Mouse (Mus musculus) liver, embryonic 15.5 days (tissue): ENCODE data around the gene Rras2. TPM values are rescaled to one million over a fixed set of nuclear protein-coding genes. Genes with fewer than 3 reads are reported as not detected.

Source experiments
- ATAC-seq: fragments of 200-750 bp; cut with Nextera tagmentation; 2 replicates; pipeline ENCODE4 v1.8.0; 2017; ENCODE audit warnings: moderate number of reproducible peaks, mild to moderate bottlenecking, moderate library complexity; ENCODE audit not compliant: insufficient read depth
- H3K27ac ChIP-seq: fragments of 300-500 bp; sonication (generic); replicated peaks from 2 replicates; pipeline ENCODE4 v1.5.1; 2015; ENCODE audit warnings: mild to moderate bottlenecking, inconsistent platforms
- H3K27me3 ChIP-seq: fragments of 300-500 bp; sonication (generic); 2 replicates; pipeline ENCODE4 v1.6.1; 2015; ENCODE audit warnings: mild to moderate bottlenecking, inconsistent platforms
- H3K36me3 ChIP-seq: fragments of 300-500 bp; sonication (generic); replicated peaks from 2 replicates; pipeline ENCODE4 v1.6.1; 2015; ENCODE audit warnings: moderate library complexity, mild to moderate bottlenecking, inconsistent platforms
- H3K4me1 ChIP-seq: fragments of 300-500 bp; sonication (generic); replicated peaks from 2 replicates; pipeline ENCODE4 v1.6.1; 2015; ENCODE audit warnings: inconsistent platforms
- H3K4me2 ChIP-seq: fragments of 300-500 bp; sonication (generic); 2 replicates; pipeline ENCODE4 v1.6.1; 2015; ENCODE audit warnings: moderate library complexity, mild to moderate bottlenecking, inconsistent platforms
- H3K4me3 ChIP-seq: fragments of 300-500 bp; sonication (generic); replicated peaks from 2 replicates; pipeline ENCODE4 v1.5.1; 2015; ENCODE audit warnings: mild to moderate bottlenecking, inconsistent platforms
- H3K9ac ChIP-seq: fragments of 300-500 bp; sonication (generic); 2 replicates; pipeline ENCODE4 v1.6.1; 2015; ENCODE audit warnings: moderate library complexity, mild to moderate bottlenecking, inconsistent platforms
- H3K9me3 ChIP-seq: fragments of 300-500 bp; sonication (generic); replicated peaks from 2 replicates; pipeline ENCODE4 v1.6.1; 2016; ENCODE audit warnings: inconsistent platforms
- WGBS: fragments of 180-500 bp; shearing (Covaris S2); methylation state at CpG from one replicate; pipeline ENCODE4 v1.1.7; 2015; ENCODE audit warnings: mixed read lengths; ENCODE audit not compliant: insufficient replicate concordance; 5-methylcytosine and 5-hydroxymethylcytosine counted together
- polyA plus RNA-seq: library from polyadenylated mRNA; unstranded; fragments of >200 nt; fragmentation: Nextera tagmentation; extraction: Ambion mirVana; gene quantifications from 2 replicates; pipeline ENCODE4 v1.2.1, GENCODE M21; 2015

The Rras2 gene
- polyA plus RNA-seq, 1 experiment from 2014 or later: 6.7 TPM

GRCm38 (mm10) chr7:114058166-114058565, 59.4 kb downstream of the Rras2 start:
- ATAC-seq: no peak
- H3K4me1 ChIP-seq: no peaks in the 10 kb centered on the region
- H3K27ac ChIP-seq: no peak overlapping the region
- H3K4me3 ChIP-seq: no peak overlapping the region
- no peaks in the 10 kb centered on the region for H3K27me3 ChIP-seq
- H3K36me3 ChIP-seq: peaks cover 3% of the 10 kb centered on the region; the same call in 1 of the 2 replicates
- no peak overlapping the region for H3K9ac ChIP-seq
- H3K4me2 ChIP-seq: no peak overlapping the region
- 88% methylated on average over 16 of the region's 16 CpGs for WGBS
- no peaks in the 10 kb centered on the region for H3K9me3 ChIP-seq

GRCm38 (mm10) chr7:114053720-114054119, 63.9 kb downstream of the Rras2 start:
- Histone ChIP-seq H3K4me3 (no peak overlapping the region), H3K9me3 (no peaks in the 10 kb centered on the region), H3K27ac (no peak overlapping the region), H3K27me3 (no peaks in the 10 kb centered on the region), H3K36me3 (peaks cover 3% of the 10 kb centered on the region; the same call in 1 of the 2 replicates), H3K9ac (no peak overlapping the region), H3K4me2 (no peak overlapping the region), H3K4me1 (no peaks in the 10 kb centered on the region)
- ATAC-seq: no peak
- WGBS: 46% methylated on average over 4 of the region's 4 CpGs

- no peak for ATAC-seq
- no peaks in the 10 kb centered on the region for H3K9me3 ChIP-seq
- no peak overlapping the region for H3K27ac ChIP-seq
- WGBS: 60% methylated on average over 2 of the region's 2 CpGs
- no peak overlapping the region for H3K4me3 ChIP-seq
- H3K4me1 ChIP-seq: no peaks in the 10 kb centered on the region
- no peak overlapping the region for H3K4me2 ChIP-seq
- no peak overlapping the region for H3K9ac ChIP-seq
- no peaks in the 10 kb centered on the region for H3K36me3 ChIP-seq
- H3K27me3 ChIP-seq: no peaks in the 10 kb centered on the region
Measured at GRCm38 (mm10) chr7:114045814-114046213, 71.8 kb downstream of the Rras2 start.

- whole genome bisulfite sequencing: 10% methylated on average over 6 of the region's 6 CpGs
- H3K27ac ChIP-seq: no peak overlapping the region
- H3K9me3 ChIP-seq: no peaks in the 10 kb centered on the region
- no peak for ATAC-seq
- H3K4me2 ChIP-seq: no peak overlapping the region; the same call in 1 of the 2 replicates
- no peaks in the 10 kb centered on the region for H3K4me1 ChIP-seq
- H3K9ac ChIP-seq: no peak overlapping the region
- H3K4me3 ChIP-seq: no peak overlapping the region
- H3K27me3 ChIP-seq: no peaks in the 10 kb centered on the region
- no peaks in the 10 kb centered on the region for H3K36me3 ChIP-seq
Measured at GRCm38 (mm10) chr7:114043929-114044549, 73.5 kb downstream of the Rras2 start.

GRCm38 (mm10) chr7:114042973-114043928, 74.3 kb downstream of the Rras2 start:
- 44% methylated on average over 26 of the region's 26 CpGs for WGBS
- no peak overlapping the region; the same call in 1 of the 2 replicates for H3K4me2 ChIP-seq
- H3K27me3 ChIP-seq: no peaks in the 10 kb centered on the region
- no peaks in the 10 kb centered on the region for H3K9me3 ChIP-seq
- H3K36me3 ChIP-seq: no peaks in the 10 kb centered on the region
- no peak overlapping the region for H3K4me3 ChIP-seq
- H3K4me1 ChIP-seq: no peaks in the 10 kb centered on the region
- no peak overlapping the region for H3K9ac ChIP-seq
- ATAC-seq: no peak; the same call in 1 of the 2 replicates
- no peak overlapping the region for H3K27ac ChIP-seq

GRCm38 (mm10) chr7:114041349-114041748, 76.2 kb downstream of the Rras2 start:
- Histone ChIP-seq H3K4me2 (no peak overlapping the region), H3K36me3 (no peaks in the 10 kb centered on the region), H3K4me1 (no peaks in the 10 kb centered on the region), H3K27me3 (no peaks in the 10 kb centered on the region), H3K27ac (no peak overlapping the region), H3K9me3 (no peaks in the 10 kb centered on the region), H3K9ac (no peak overlapping the region), H3K4me3 (no peak overlapping the region)
- no peak for ATAC-seq
- 69% methylated on average over 4 of the region's 4 CpGs for WGBS

GRCm38 (mm10) chr7:114037237-114037636, 80.3 kb downstream of the Rras2 start:
- H3K9ac ChIP-seq: no peak overlapping the region
- no peaks in the 10 kb centered on the region for H3K4me1 ChIP-seq
- no peaks in the 10 kb centered on the region for H3K9me3 ChIP-seq
- H3K27me3 ChIP-seq: no peaks in the 10 kb centered on the region
- H3K36me3 ChIP-seq: no peaks in the 10 kb centered on the region
- 55% methylated on average over 4 of the region's 4 CpGs for WGBS
- H3K4me3 ChIP-seq: no peak overlapping the region
- H3K27ac ChIP-seq: no peak overlapping the region
- H3K4me2 ChIP-seq: no peak overlapping the region
- no peak for ATAC-seq

GRCm38 (mm10) chr7:114029596-114029995, 88.0 kb downstream of the Rras2 start:
- Histone ChIP-seq H3K9ac (no peak overlapping the region), H3K36me3 (no peaks in the 10 kb centered on the region), H3K27me3 (no peaks in the 10 kb centered on the region), H3K4me3 (no peak overlapping the region), H3K9me3 (no peaks in the 10 kb centered on the region), H3K4me2 (no peak overlapping the region), H3K4me1 (no peaks in the 10 kb centered on the region), H3K27ac (no peak overlapping the region)
- no peak for ATAC-seq
- 61% methylated on average over 6 of the region's 6 CpGs for WGBS

- no peak for ATAC-seq
- no peak overlapping the region for H3K9ac ChIP-seq
- no peaks in the 10 kb centered on the region for H3K27me3 ChIP-seq
- H3K4me1 ChIP-seq: no peaks in the 10 kb centered on the region
- H3K4me2 ChIP-seq: no peak overlapping the region
- WGBS: 66% methylated on average over 5 of the region's 5 CpGs
- no peaks in the 10 kb centered on the region for H3K36me3 ChIP-seq
- no peaks in the 10 kb centered on the region for H3K9me3 ChIP-seq
- no peak overlapping the region for H3K27ac ChIP-seq
- no peak overlapping the region for H3K4me3 ChIP-seq
Measured at GRCm38 (mm10) chr7:114028828-114029227, 88.8 kb downstream of the Rras2 start.

- no peaks in the 10 kb centered on the region for H3K36me3 ChIP-seq
- H3K27ac ChIP-seq: no peak overlapping the region
- no peaks in the 10 kb centered on the region for H3K4me1 ChIP-seq
- H3K4me3 ChIP-seq: no peak overlapping the region
- no peak overlapping the region for H3K4me2 ChIP-seq
- no peak for ATAC-seq
- no peaks in the 10 kb centered on the region for H3K9me3 ChIP-seq
- H3K27me3 ChIP-seq: no peaks in the 10 kb centered on the region
- no peak overlapping the region for H3K9ac ChIP-seq
- WGBS: 60% methylated on average over 3 of the region's 3 CpGs
Measured at GRCm38 (mm10) chr7:114027406-114027805, 90.2 kb downstream of the Rras2 start.

GRCm38 (mm10) chr7:114026923-114027322, 90.7 kb downstream of the Rras2 start:
- 69% methylated on average over 8 of the region's 8 CpGs for WGBS
- H3K4me3 ChIP-seq: no peak overlapping the region
- ATAC-seq: no peak
- H3K27ac ChIP-seq: no peak overlapping the region
- H3K4me2 ChIP-seq: no peak overlapping the region
- H3K9ac ChIP-seq: no peak overlapping the region
- H3K36me3 ChIP-seq: no peaks in the 10 kb centered on the region
- H3K4me1 ChIP-seq: no peaks in the 10 kb centered on the region
- no peaks in the 10 kb centered on the region for H3K9me3 ChIP-seq
- H3K27me3 ChIP-seq: no peaks in the 10 kb centered on the region
